Comparison of ENCODE assay signal across 14 mouse cellular contexts in the genomic region with DNA sequence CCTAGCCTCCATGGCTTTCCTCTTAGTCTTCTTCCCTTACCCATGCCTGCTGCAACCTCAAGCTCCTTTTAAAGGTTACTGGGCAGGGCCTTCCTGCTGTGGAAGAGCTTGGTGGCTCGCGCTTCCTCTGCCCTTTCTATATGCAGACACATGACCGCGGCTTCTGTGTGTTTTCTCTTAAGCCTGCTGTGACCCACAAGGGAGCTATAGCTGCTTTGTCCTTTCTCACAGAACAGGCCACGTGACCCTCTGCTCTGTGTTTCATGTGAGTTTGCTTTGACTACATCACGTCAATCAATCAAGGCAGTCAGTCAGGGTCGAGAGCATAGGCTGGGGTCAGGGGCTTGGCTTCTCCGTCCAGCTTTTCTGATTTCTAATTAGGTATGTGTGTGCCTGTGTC. TPM values are rescaled to one million over a fixed set of nuclear protein-coding genes. Genes with fewer than 3 reads are reported as not detected.
DNase-seq lines count a peak whose midpoint lies in the region; ATAC-seq and TF ChIP-seq lines count a peak whose summit lies in the region.
"Had no signal": no experiment of that assay in that cellular context is flagged by ENCODE, and none has a peak within 500 bp of the region (broad histone marks: within the 10 kb centered on the region; RNA-seq: fewer than 3 reads in every experiment).

No protein-coding gene starts in this region.

- intact Hi-C loops in heart, postnatal 36 days (cut with DNase I), result no loop called here

- no peaks in the 10 kb centered on the region for H3K36me3 ChIP-seq in hindbrain, embryonic 10.5 days
- no peaks in the 10 kb centered on the region for H3K36me3 ChIP-seq in hindbrain, embryonic 16.5 days (ENCODE audit: control insufficient read depth, insufficient read depth, low read length)
- H3K36me3 ChIP-seq in limb, embryonic 10.5 days, result no peaks in the 10 kb centered on the region

- H3K9ac ChIP-seq in hindbrain, embryonic 16.5 days (ENCODE audit: low read depth, low read length), result no peak overlapping the region

- WGBS in hindbrain, embryonic 10.5 days, result 20% methylated on average over 8 of the region's 8 CpGs
- 23% methylated on average over 8 of the region's 8 CpGs for WGBS in hindbrain, embryonic 16.5 days
- 71% methylated on average over 8 of the region's 8 CpGs for WGBS in limb, embryonic 10.5 days

- peak overlapping the region; percentile 68 for H3K27ac ChIP-seq in hindbrain, embryonic 10.5 days
- no peak overlapping the region for H3K27ac ChIP-seq in hindbrain, embryonic 16.5 days (ENCODE audit: low read depth, low read length)
- H3K27ac ChIP-seq in limb, embryonic 10.5 days, result peak overlapping the region; percentile 63; the same call in 1 of the 2 replicates

- no peaks in the 10 kb centered on the region for H3K9me3 ChIP-seq in hindbrain, embryonic 10.5 days
- H3K9me3 ChIP-seq in hindbrain, embryonic 16.5 days (ENCODE audit: control insufficient read depth, low read length), result no peaks in the 10 kb centered on the region
- no peaks in the 10 kb centered on the region for H3K9me3 ChIP-seq in limb, embryonic 10.5 days (replicated peaks)

- H3K4me2 ChIP-seq in hindbrain, embryonic 16.5 days (ENCODE audit: low read length), result no peak overlapping the region

- no peak for ATAC-seq in hindbrain, embryonic 16.5 days
- ATAC-seq: intestine, embryonic 16.5 days; Patski had no signal

- TF ChIP-seq POLR2A in brain, embryonic 14.5 days (IDR thresholded peaks at IDR 0.05; ENCODE audit: borderline replicate concordance, extremely low read depth, insufficient read depth, insufficient read length, poor library complexity, severe bottlenecking), result no peak

- peaks cover 7% of the 10 kb centered on the region; the same call in 1 of the 2 replicates for H3K27me3 ChIP-seq in hindbrain, embryonic 10.5 days (ENCODE audit: insufficient read depth, poor library complexity, severe bottlenecking)
- H3K27me3 ChIP-seq in hindbrain, embryonic 16.5 days (replicated peaks; ENCODE audit: control insufficient read depth, insufficient read depth, low read length), result no peaks in the 10 kb centered on the region
- H3K27me3 ChIP-seq in limb, embryonic 10.5 days (ENCODE audit: low read depth, poor library complexity, severe bottlenecking), result no peaks in the 10 kb centered on the region
- H3K27me3 ChIP-seq: Patski had no signal

- no peak for TF ChIP-seq CTCF in brain, embryonic 14.5 days (IDR thresholded peaks at IDR 0.05; ENCODE audit: borderline replicate concordance, extremely low read depth, insufficient read depth, insufficient read length)

- peak; percentile 60 for DNase-seq in hindbrain, embryonic 10.5 days (ENCODE audit: low spot score)
- peak; percentile 66 for DNase-seq in 416B (ENCODE audit: low read depth)
- peak; percentile 37 for DNase-seq in brain, embryonic 14.5 days (ENCODE audit: low read depth)
- DNase-seq in limb, embryonic 10.5 days (ENCODE audit: low spot score), result no peak
- DNase-seq in heart, postnatal 36 days, result no peak
- DNase-seq in right cerebral cortex, adult 18-20 months, result no peak
- no peak for DNase-seq in B cell, adult 2 months
- DNase-seq: cerebellum, adult 9-10 months; kidney, postnatal 4 days; lung, postnatal 14 days had no signal

- no peak overlapping the region for H3K4me3 ChIP-seq in hindbrain, embryonic 10.5 days
- no peak overlapping the region for H3K4me3 ChIP-seq in hindbrain, embryonic 16.5 days (ENCODE audit: low read length)
- H3K4me3 ChIP-seq in limb, embryonic 10.5 days, result no peak overlapping the region
- H3K4me3 ChIP-seq: myocyte had no signal

- peaks cover 21% of the 10 kb centered on the region for H3K4me1 ChIP-seq in hindbrain, embryonic 10.5 days (replicated peaks)
- no peaks in the 10 kb centered on the region for H3K4me1 ChIP-seq in hindbrain, embryonic 16.5 days (ENCODE audit: control insufficient read depth, insufficient read depth, low read depth, low read length)
- H3K4me1 ChIP-seq in limb, embryonic 10.5 days, result peaks cover 14% of the 10 kb centered on the region

RNA-seq across cellular contexts. Expression of a gene that starts 18.7 kb away (rescaled TPM):
- polyA plus RNA-seq in hindbrain, embryonic 10.5 days (2016; fragmentation: Nextera tagmentation; extraction: Ambion mirVana), result 3.8 and 4.7 TPM in 2 replicates
- 7.6 and 8.2 TPM in 2 replicates for polyA plus RNA-seq in hindbrain, embryonic 16.5 days (2015; fragmentation: Nextera tagmentation; extraction: Ambion mirVana)
- 2.3 and 2.5 TPM in 2 replicates for polyA plus RNA-seq in brain, embryonic 14.5 days (2012; rRNA removed)
- 6.4 and 8.9 TPM in 2 replicates for polyA plus RNA-seq in limb, embryonic 10.5 days (2016; fragmentation: Nextera tagmentation; extraction: Ambion mirVana)
- 10 to 100 TPM in 1 of 2 experiments, 1 to 10 TPM in 1; 4.1 to 12.8 TPM for total RNA-seq in heart, postnatal 36 days (2021)

RNA-seq across cellular contexts. Expression of a gene that starts 41.3 kb away (rescaled TPM):
- 516 and 585 TPM in 2 replicates for polyA plus RNA-seq in hindbrain, embryonic 10.5 days (2016; fragmentation: Nextera tagmentation; extraction: Ambion mirVana)
- polyA plus RNA-seq in hindbrain, embryonic 16.5 days (2015; fragmentation: Nextera tagmentation; extraction: Ambion mirVana), result 206 and 244 TPM in 2 replicates
- 51.5 and 58.1 TPM in 2 replicates for polyA plus RNA-seq in brain, embryonic 14.5 days (2012; rRNA removed)
- 549 and 585 TPM in 2 replicates for polyA plus RNA-seq in limb, embryonic 10.5 days (2016; fragmentation: Nextera tagmentation; extraction: Ambion mirVana)
- total RNA-seq in heart, postnatal 36 days (2021), result 10 to 100 TPM; 68.3 to 78.2 TPM

RNA-seq across cellular contexts. Expression of a gene that starts 52.6 kb away (rescaled TPM):
- 42.4 and 69.1 TPM in 2 replicates for polyA plus RNA-seq in hindbrain, embryonic 10.5 days (2016; fragmentation: Nextera tagmentation; extraction: Ambion mirVana)
- 49.9 and 50.0 TPM in 2 replicates for polyA plus RNA-seq in hindbrain, embryonic 16.5 days (2015; fragmentation: Nextera tagmentation; extraction: Ambion mirVana)
- polyA plus RNA-seq in brain, embryonic 14.5 days (2012; rRNA removed), result 28.8 and 42.8 TPM in 2 replicates
- polyA plus RNA-seq in limb, embryonic 10.5 days (2016; fragmentation: Nextera tagmentation; extraction: Ambion mirVana), result 62.4 and 77.0 TPM in 2 replicates
- total RNA-seq in heart, postnatal 36 days (2021), result 10 to 100 TPM; 22.8 to 23.7 TPM

Comparison
In these comparisons a context has a peak if more than half of its experiments do, and no peak if none do; other contexts are left out.
1. DNase-seq: peak in hindbrain, embryonic 10.5 days (single experiment), 416B (single experiment) and brain, embryonic 14.5 days (single experiment); none in limb, embryonic 10.5 days (single experiment), heart, postnatal 36 days (0 of 2), right cerebral cortex, adult 18-20 months (single experiment) and B cell, adult 2 months (0 of 2).